Mouse (Mus musculus): ENCODE measurements around the gene Gm17334. TPM values are rescaled to one million over a fixed set of nuclear protein-coding genes. Genes with fewer than 3 reads are reported as not detected.

Gene Gm17334
- 1.2 TPM in 1 of 2 replicates, not detected in the other for total RNA-seq (2017)

DNA sequence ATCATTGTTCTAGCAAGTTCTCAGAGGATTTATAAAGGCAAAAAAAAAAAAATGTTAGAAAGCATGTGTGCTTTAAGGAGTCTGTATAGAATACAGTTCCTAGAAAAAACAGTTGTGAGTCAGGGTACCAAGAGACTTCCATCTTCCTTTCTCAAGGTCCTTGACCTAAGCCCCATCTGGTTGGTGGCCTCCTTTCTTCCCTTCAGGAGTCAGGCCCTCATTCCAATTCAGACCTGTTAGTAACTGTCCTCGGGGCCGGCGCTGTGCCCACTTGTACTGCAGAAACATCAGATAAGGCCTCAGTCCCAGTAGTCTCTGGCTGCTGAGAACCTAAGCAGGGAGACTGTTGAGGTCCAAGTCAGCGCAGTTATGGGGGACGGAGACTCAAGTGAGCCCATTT, at the start of gene Gm17334:
TSS of gene Gm17334 (minus strand) at position 101 of the 400 bp plus-strand sequence.
- ATAC-seq (ENCODE audit: extremely low read depth, insufficient number of reproducible peaks, low FRiP score, poor library complexity, severe bottlenecking): no peak

DNA sequence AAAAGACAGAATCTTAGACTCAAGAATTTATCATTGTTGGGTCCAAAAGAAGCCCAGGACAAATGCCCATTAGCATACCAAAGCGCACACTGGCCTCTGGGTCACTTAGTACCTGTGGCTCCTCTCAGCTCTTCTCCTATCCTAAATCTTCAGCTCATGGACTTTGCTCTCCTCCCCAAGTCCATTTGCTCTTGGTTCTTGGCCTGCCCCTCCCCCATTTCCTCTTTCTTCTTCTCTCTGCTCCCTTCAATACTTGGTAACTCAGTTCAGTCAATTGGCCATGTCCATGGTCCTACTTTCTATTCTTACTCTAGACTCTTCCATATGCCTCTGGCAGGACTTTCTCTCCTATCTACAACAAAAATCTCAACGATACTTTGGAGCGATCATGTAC, 49.0 kb upstream of the Gm17334 start:
- no peak for ATAC-seq (ENCODE audit: extremely low read depth, insufficient number of reproducible peaks, low FRiP score, poor library complexity, severe bottlenecking)

DNA sequence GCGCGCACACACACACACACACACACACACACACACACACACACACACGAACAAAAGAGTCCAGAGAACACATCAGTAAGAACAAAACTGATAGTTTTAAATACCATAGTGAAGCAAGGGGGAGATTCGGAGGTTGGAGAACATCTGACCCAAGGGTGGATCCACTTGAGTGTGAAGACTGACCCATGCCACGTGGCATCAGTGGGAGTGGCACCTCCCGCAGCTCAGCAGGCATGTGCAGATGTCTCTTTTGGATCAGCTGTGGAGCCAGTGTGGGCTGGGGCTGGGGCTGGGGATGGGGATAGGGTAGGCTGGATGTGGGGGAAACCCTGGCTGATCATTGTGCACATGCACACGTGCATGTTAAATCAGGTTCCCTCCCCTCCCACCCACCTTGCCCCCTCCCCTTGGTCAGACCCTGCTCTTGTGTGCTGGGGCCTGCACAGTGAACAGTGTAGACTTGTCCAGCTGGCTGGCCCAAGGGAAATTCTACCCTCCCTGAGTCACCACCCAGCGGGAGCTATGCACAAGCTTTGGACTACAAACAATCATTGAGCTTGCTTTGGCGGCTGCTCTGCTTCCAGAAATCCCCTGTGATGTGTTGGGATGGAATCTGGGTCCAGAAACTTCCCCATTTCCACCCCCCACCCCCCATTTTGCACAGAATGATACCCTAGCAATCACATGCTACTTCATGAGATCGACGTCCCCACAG, 48.4 kb upstream of the Gm17334 start:
- ATAC-seq (ENCODE audit: extremely low read depth, insufficient number of reproducible peaks, low FRiP score, poor library complexity, severe bottlenecking): no peak

DNA sequence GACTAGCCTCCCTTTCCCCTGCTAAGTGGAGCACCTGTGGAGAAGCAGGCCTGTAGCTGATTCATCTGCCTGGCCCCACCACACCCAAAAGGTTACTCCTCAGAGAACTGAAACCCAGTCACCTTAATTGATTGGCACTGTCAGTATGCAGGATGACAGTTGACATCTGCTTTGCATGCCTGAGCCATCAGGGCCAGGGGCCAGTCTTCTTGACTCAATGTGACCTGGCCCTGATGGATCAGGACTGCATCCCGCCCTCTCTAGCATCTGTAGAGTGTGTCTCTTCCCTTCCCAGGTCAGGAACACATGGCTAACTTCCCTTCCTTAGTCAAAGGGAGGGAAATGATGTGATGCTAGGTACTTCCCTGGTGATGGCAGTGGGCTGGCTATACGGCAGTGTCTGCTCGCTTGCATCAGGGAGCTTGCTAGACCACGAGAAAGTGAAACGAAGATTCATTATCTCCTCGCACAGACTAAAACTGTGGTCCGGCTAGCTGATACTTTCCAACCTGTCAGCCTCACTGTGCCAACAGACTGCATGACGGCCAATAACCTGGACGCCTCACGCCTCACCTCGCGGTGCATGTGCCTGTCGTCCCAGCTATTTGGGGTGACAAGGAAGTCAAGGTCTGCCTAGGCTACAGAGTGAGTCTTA, 47.7 kb upstream of the Gm17334 start:
- no peak; the same call in 1 of the 2 replicates for ATAC-seq (ENCODE audit: extremely low read depth, insufficient number of reproducible peaks, low FRiP score, poor library complexity, severe bottlenecking)

DNA sequence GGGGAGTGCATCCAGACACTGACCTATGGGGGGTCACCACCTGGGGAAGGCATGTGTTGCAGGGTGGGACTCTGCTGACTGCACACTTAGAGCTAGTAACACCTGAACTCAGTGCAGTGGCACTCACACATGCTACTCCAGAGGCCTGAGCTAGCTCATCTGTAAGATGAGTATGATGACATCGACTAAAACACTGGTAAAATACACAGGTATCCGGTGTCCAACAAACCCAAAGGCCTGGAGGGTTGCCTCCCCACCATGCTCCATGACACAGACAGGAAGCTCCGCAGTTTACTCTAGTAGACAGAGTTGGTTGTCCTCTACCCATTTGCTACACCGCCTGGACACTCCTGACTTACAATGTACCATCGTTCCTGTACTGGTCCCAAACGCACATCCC, 46.5 kb upstream of the Gm17334 start:
- no peak for ATAC-seq (ENCODE audit: extremely low read depth, insufficient number of reproducible peaks, low FRiP score, poor library complexity, severe bottlenecking)

DNA sequence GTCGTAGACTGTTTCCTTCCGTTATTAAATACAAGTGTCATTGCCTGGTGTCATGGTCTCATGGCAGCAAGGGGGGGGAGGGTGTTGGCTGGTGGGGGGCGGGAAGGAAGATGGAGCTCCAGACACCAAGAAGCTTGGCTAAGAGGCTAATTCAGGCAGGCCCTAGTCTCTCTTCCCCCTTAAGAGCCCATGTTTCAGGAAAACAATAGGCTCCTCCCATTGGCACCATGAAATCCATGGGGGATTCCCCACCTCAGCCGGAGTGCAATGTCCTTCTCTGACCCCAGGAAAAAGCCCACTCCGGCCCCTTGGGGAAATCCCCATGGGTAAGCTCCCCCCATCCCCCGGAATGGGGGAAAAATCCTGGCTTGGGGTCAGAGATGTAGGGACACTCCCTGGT, 45.8 kb upstream of the Gm17334 start:
- ATAC-seq (ENCODE audit: extremely low read depth, insufficient number of reproducible peaks, low FRiP score, poor library complexity, severe bottlenecking): no peak

DNA sequence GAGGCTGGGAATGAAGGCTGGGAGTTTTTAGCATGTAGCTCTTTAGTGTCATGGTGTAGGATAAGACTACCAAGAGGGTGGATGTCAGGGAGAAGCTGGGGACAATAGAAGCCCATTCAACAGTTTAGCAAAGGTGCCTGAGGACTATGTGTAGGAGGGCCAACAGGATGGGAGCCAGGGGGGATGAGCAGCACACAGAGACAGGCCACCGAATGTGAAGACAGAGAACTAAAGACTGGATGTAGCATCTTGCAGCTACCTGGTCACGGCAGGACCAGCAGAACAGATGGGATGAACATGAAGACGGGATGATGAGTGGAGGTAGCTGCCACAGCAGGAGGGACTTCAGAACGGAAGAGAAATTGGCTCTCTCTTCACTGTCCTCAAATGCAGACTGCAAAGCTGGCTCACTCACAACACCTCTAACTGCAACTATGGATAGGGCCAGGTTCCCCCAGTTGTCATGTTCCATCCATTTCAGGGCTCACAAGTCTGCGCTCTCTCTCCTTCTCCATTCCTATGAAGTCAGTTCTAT, 43.9 kb upstream of the Gm17334 start:
- no peak for ATAC-seq (ENCODE audit: extremely low read depth, insufficient number of reproducible peaks, low FRiP score, poor library complexity, severe bottlenecking)

DNA sequence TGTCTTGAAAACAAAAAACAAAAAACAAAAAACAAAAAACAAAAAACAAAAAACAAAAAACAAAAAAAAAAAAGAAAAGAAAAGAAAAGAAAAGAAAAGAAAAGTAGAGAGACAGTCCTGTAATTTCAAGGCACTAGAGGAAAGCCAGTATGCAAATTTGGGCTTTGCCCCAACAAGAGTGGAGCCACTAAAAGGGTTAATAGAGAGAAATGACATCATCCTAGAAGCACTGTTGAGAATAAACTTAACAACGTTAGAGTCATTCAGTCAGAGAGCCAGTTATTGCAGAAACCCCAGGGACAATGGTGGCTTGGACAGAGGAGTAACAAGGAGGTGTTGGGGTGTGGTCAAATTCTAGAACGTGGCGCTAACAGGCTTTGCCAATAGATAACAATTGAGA, 41.8 kb upstream of the Gm17334 start:
- no peak for ATAC-seq (ENCODE audit: extremely low read depth, insufficient number of reproducible peaks, low FRiP score, poor library complexity, severe bottlenecking)

DNA sequence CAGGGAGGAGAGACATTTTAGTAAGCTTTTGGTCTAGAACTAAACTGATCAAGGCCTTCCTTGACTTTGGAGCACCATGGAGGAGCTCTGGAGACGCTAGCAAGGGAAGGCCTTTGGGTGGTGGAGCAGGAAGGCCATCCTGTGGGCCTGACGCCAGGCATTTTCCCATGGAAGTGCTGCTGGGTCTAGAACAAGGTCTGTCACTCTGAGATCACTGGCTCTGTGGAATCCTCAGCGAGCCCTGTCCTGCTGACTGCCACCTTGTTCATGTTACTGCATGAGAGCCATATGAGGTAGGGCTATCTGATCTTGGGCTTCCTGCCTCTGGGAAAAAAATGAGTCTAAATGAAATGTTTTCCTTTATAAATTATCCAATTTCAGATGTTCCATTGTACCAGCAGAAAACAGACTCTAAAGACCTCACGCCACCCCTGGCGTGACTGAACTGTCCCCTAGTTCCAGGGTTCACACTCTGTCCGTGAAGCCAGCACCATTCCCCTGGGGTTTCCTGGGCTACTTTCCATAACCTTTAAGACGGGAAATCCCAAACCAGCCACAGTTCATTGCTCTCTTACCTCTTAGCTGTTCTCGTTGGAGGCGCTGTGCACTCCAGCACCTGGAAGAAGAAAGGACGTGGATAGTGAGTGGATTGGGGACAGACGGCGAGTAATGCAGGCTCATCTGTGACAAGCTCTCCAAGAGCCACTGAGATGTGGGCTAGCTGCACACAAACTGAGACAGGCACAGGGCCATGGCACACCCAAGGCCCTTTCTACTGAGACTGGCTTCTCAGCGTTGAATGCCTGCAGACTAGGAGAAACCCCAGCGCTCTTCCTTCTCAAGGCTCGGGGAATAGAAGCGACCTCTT, 40.2 kb upstream of the Gm17334 start:
- no peak for ATAC-seq (ENCODE audit: extremely low read depth, insufficient number of reproducible peaks, low FRiP score, poor library complexity, severe bottlenecking)

DNA sequence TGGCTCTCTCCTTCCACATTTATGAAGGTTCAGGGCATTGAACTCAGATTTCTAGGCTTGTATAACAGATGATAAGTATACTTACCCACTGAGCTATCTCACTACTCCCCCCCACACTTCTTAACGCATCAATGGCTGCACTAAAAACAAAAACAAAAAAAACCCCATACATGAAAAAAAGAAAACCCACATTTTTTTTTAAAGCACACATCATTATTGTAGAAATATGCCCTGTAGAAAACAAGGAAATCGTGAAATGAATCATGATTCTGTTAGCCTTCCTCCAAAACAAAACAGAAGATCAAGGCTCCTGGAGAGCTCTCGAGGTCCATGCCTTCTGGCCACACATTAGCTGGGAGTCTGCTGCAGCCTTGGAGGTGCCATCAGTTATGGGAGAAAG, 38.3 kb upstream of the Gm17334 start:
- no peak for ATAC-seq (ENCODE audit: extremely low read depth, insufficient number of reproducible peaks, low FRiP score, poor library complexity, severe bottlenecking)

DNA sequence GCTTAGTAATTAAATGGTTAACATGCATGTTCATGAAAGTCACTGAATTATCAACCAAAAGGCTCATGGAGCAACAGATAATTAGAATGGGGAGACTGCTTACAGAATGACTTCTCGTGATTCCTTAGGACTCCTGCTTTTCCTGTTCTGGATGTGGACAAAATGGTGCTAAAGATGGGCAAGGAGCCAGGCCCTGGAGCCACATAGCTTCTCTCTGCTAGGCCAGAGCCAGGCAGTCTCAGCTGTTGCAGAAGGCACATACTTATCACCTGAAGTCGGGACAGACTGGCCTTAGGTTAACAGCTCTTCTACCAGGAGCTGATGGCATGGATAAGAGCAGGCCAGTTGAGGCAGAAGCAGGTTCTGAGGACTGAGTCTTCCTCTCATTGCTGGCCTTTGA, 37.8 kb upstream of the Gm17334 start:
- no peak for ATAC-seq (ENCODE audit: extremely low read depth, insufficient number of reproducible peaks, low FRiP score, poor library complexity, severe bottlenecking)

DNA sequence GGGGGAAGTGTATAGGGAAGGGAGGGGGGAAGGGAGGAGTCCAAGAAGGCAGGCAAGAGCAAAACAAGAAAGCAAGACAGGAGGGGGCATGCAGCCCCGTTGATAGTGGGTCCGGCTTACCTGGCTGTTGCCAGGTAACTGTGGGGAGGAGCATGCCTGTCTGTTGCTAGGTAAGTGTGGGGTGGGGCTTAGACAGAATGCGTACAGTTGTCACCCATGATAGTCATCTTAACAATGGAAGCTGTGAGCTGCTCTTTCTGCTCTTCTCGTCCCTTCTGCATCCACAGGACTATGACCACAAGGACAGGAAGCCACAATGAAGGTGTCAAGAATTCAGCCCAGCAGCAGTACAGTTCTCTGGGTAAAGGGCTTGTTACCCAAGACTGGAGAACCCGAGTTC, 37.2 kb upstream of the Gm17334 start:
- ATAC-seq (ENCODE audit: extremely low read depth, insufficient number of reproducible peaks, low FRiP score, poor library complexity, severe bottlenecking): no peak

DNA sequence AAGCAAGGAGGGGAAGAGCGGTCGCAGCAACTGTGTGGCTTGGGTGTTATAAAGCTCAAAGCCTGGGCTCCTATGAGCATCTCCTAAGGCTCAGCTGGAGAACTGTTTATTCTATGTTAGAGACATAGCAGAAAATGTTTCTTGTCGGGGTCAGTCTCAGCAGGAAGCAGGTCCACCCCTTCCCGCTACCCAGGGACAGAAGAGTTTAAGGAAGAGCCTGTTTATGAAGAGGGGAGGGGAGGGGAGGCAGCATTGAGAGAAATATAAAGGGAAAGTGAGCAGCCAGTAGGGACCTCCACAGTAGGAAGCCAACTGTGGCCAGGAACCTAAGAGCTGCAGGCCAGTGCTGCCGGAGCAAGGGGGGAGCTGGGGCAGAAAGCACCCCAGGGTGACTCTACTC, 36.4 kb upstream of the Gm17334 start:
- ATAC-seq (ENCODE audit: extremely low read depth, insufficient number of reproducible peaks, low FRiP score, poor library complexity, severe bottlenecking): no peak

DNA sequence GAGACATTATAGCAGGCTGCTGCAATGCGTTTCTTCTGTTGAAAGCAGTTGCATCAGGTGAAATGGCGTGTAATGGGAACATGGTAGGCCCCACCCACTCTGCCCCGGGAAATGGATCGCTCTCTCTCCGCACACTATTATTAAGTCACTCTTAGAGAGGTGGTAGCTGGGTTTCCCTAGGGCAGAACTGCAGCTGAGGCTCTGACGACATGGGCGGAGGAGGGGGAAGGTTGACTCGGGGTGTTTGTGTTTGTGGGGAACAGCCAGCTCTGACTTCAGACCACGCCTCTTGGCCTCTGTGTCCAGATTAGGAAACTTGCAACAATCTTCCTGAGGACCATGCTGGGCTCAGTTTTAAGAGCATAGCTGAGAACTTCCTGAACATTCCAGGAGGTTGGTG, 32.8 kb upstream of the Gm17334 start:
- ATAC-seq (ENCODE audit: extremely low read depth, insufficient number of reproducible peaks, low FRiP score, poor library complexity, severe bottlenecking): peak; percentile 91

DNA sequence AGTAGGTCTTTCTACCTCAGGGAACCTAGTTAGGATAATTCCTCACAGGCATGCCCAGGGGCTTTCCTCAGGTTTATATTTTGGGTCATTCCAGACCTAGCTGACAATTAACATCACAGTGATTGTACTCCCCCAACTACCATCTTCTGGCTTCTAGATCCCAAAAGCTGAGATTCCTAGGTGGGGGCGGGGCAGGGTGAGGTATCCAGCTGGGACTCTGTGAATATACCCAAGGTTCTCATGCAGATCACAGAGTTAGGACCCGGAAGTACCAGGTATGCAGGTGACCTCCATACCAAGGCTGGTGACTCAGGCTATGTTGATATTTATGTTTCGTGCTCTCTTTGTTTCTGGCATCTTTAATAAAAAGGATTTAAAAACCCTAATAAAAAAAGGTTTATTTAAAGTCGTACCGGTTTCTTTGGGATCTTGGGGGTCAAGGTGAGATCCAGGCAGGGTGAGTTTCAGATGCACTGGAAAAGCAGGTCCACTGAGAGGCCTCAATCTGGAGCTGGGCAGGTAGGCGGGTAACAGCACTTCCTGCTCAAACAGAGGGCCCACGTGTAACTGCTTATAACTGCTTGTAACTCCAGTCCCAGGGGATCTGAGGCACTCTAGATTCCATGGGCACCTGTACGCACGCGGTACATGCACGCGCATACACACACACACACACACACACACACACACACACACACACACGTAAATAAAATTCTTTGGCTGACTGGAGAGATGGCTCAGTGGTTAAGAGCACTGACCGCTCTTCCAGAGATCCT, 31.8 kb upstream of the Gm17334 start:
- ATAC-seq (ENCODE audit: extremely low read depth, insufficient number of reproducible peaks, low FRiP score, poor library complexity, severe bottlenecking): no peak

DNA sequence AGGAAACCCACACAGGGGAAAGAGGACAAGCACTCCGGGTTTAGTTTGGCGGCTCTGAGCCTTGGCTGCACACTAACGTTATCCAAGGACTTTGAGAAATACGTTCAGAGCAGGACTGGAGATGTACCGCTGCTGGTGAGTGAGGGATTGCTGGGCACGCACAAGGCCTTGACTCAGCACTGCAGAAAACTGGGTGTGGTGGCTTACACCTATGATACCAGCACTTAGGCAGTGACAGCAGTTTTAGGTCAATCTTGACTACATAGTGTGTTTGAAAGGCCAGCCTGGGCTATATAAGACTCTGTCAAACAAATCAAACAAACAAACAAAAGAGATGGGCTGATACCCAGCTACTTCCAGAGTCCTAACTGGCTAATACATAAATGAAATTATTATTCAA, 30.5 kb upstream of the Gm17334 start:
- ATAC-seq (ENCODE audit: extremely low read depth, insufficient number of reproducible peaks, low FRiP score, poor library complexity, severe bottlenecking): no peak

DNA sequence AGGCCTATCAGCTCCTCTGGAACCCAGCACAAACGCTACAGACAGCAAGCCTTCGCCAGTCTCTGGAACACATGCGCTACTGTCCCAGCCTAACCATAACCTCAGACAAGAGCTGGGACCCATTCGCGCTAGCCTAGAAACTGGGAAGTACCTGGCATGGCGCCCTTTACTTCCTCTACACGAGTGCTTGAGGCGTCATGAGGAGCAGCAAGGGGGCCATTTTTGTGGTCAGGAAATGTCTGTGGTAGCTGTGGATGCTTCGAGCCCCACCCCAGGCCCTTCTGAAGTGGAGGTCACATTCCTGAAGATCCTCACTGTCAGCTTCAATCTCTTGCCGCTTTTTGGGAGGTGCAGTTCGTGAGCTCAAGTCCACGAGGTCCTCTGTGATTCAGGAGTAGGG, 30.1 kb upstream of the Gm17334 start:
- peak; percentile 13; the same call in 1 of the 2 replicates for ATAC-seq (ENCODE audit: extremely low read depth, insufficient number of reproducible peaks, low FRiP score, poor library complexity, severe bottlenecking)

DNA sequence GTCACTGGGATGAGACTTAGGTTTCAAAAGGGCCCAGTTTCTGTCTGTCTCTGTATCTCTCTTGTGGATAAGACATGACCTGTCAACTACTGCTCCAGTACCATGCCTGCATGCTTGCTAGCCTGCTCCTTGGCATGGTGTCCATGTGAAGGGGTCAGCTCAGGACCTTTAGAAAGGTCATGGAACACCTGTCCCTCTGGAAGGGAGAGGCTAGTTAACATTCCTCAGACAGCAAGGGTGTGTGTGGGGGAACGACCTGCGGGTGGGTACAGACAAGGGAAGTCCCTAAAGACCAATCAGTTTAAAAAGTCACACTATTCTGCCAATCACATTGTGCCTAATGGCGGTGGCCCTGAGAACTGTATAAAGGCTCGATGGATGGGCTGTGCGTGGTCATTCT, 28.0 kb upstream of the Gm17334 start:
- no peak for ATAC-seq (ENCODE audit: extremely low read depth, insufficient number of reproducible peaks, low FRiP score, poor library complexity, severe bottlenecking)

DNA sequence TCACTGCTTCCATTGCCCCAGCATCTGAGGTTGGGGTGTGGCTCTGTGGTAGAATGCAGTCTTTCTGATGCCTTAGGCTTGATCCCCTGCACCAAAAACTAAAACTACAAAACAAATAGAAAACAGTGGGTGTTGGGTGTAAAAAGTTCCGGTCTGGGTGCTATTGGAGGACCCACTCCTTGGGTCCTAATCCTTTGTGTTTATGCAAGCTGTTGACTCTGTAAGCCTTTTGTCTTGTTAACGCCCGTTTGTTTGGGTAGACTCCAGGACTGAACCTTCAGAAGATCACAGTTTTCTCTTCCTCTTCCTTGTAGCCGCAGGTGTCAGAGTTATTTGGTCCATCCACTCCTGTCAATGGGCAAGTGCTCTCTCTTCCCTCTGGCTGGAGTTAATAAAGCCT, 27.0 kb upstream of the Gm17334 start:
- no peak for ATAC-seq (ENCODE audit: extremely low read depth, insufficient number of reproducible peaks, low FRiP score, poor library complexity, severe bottlenecking)

Data from neutrophil, adult 5-6 weeks (primary cell).